Mouse (Mus musculus) intestine, embryonic 15.5 days (tissue): ENCODE data around the gene Kctd17. TPM values are rescaled to one million over a fixed set of nuclear protein-coding genes. Genes with fewer than 3 reads are reported as not detected.
A peak's percentile ranks its signal among the peaks of the same experiment; 100 is the strongest.

Experiments
- ATAC-seq: fragments of 200-750 bp; cut with Nextera tagmentation; 2 replicates; pipeline ENCODE4 v1.8.0; 2017; ENCODE audit warnings: moderate TSS enrichment, moderate library complexity
- H3K27ac ChIP-seq: fragments of 300-500 bp; sonication (generic); 2 replicates; pipeline ENCODE4 v1.5.1; 2015; ENCODE audit warnings: mild to moderate bottlenecking, inconsistent platforms
- H3K27me3 ChIP-seq: fragments of 300-500 bp; sonication (generic); replicated peaks from 2 replicates; pipeline ENCODE4 v1.6.1; 2015; ENCODE audit warnings: inconsistent platforms
- H3K36me3 ChIP-seq: fragments of 300-500 bp; sonication (generic); 2 replicates; pipeline ENCODE4 v1.6.1; 2015; ENCODE audit warnings: inconsistent platforms
- H3K4me1 ChIP-seq: fragments of 300-500 bp; sonication (generic); replicated peaks from 2 replicates; pipeline ENCODE4 v1.6.1; 2015; ENCODE audit warnings: inconsistent platforms
- H3K4me2 ChIP-seq: fragments of 300-500 bp; sonication (generic); replicated peaks from 2 replicates; pipeline ENCODE4 v1.6.1; 2015; ENCODE audit warnings: mild to moderate bottlenecking, inconsistent platforms
- H3K4me3 ChIP-seq: fragments of 300-500 bp; sonication (generic); replicated peaks from 2 replicates; pipeline ENCODE4 v1.5.1; 2015; ENCODE audit warnings: inconsistent platforms
- H3K9ac ChIP-seq: fragments of 300-500 bp; sonication (generic); 2 replicates; pipeline ENCODE4 v1.6.1; 2015; ENCODE audit warnings: inconsistent platforms
- H3K9me3 ChIP-seq: fragments of 300-500 bp; sonication (generic); 2 replicates; pipeline ENCODE4 v1.6.1; 2016; ENCODE audit warnings: inconsistent platforms
- whole genome bisulfite sequencing: fragments of 180-500 bp; shearing (Covaris S2); methylation state at CpG from one replicate; pipeline ENCODE4 v1.1.7; 2015; 5-methylcytosine and 5-hydroxymethylcytosine counted together
- polyA plus RNA-seq: library from polyadenylated mRNA; unstranded; fragments of >200 nt; fragmentation: Nextera tagmentation; extraction: Ambion mirVana; gene quantifications from 2 replicates; pipeline ENCODE4 v1.2.1, GENCODE M21; 2015

Gene Kctd17
- polyA plus RNA-seq, 1 experiment from 2014 or later, result 28.7 TPM

DNA sequence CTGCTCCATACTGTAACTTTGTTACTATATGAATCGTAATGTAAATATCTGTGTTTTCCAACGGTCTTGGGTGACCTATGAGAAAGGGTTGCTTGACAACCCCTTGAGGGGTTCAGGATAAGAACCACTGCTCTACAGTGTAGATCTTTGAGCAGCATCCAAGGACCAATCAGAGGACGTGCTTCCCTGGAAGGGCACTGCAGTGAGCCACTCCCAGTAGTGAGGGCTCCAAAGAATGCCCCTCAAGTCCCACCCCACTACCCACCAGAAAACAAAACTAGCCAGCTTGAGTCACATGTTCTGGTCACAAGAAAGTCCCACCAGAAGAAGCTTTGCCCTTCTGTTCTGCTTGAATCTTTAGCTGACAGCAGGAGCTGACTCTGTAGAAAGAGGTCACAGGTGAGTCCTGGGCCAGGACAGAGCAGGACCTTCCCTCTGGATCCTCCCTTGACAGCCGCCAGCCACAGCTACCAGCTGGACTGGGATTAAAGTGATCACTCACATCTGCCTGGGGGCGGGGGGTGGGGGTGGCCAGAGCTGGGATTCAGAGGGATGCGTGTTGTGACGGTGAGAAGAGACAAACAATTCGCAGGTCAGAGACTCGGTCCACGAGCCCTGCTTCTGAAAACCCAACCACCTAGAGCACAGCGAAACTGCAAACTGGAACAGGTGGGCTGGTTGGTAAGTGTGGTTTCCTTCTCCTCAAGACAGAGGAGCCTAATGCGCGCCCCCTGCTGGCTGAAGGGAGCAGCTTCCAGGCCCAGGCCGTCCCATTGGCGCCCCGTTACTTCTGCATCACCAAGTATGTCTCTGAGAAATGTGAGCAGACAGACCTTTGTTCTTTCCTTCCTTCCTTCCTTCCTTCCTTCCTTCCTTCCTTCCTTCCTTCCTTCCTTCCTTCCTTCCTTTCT lies 6.1 kb upstream of the Kctd17 start:
- no peak overlapping the region; the same call in 1 of the 2 replicates for H3K4me2 ChIP-seq

DNA sequence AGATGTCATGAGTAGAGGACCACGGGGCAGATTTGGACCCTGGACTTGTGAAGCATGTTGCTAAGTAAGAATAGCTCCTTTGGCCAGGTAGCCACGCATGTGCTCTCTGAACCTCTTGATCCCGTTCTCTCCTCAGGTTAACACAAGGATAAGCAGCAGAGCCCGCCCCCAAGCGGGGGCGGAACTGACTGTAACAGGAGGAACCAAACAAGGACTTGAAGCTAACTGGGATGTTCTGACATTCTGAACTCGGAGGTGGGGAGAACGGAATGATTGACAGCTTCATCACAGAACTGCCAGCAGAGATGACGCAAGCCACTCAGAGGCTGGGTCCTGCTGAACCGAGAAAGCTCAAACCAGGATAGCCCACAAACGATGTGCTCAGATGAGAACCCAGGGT lies 3.9 kb upstream of the Kctd17 start:
- Histone ChIP-seq H3K4me1 (peaks cover 6% of the 10 kb centered on the region), H3K4me2 (no peak overlapping the region), H3K9ac (no peak overlapping the region), H3K27me3 (peaks cover 64% of the 10 kb centered on the region), H3K27ac (no peak overlapping the region), H3K4me3 (no peak overlapping the region), H3K36me3 (no peaks in the 10 kb centered on the region), H3K9me3 (no peaks in the 10 kb centered on the region)
- no peak for ATAC-seq
- WGBS, result 22% methylated on average over 11 of the region's 11 CpGs

More for the DNA sequence above, 6.1 kb upstream of the Kctd17 start:
- Histone ChIP-seq H3K27me3 (peaks cover 53% of the 10 kb centered on the region), H3K4me3 (no peak overlapping the region), H3K27ac (no peak overlapping the region), H3K9me3 (no peaks in the 10 kb centered on the region), H3K4me1 (no peaks in the 10 kb centered on the region), H3K9ac (no peak overlapping the region), H3K36me3 (no peaks in the 10 kb centered on the region)
- ATAC-seq, result peak; percentile 77
- 15% methylated on average over 16 of the region's 16 CpGs for WGBS

GRCm38 (mm10) chr15:78425230-78425629 lies 3.1 kb upstream of the Kctd17 start:
- no peak overlapping the region for H3K4me3 ChIP-seq
- no peak for ATAC-seq
- no peaks in the 10 kb centered on the region for H3K9me3 ChIP-seq
- no peak overlapping the region for H3K4me2 ChIP-seq
- 56% methylated on average over 4 of the region's 4 CpGs for WGBS
- no peak overlapping the region for H3K9ac ChIP-seq
- peaks cover 64% of the 10 kb centered on the region for H3K27me3 ChIP-seq
- H3K27ac ChIP-seq, result no peak overlapping the region
- no peaks in the 10 kb centered on the region for H3K36me3 ChIP-seq
- peaks cover 7% of the 10 kb centered on the region for H3K4me1 ChIP-seq

- Histone ChIP-seq H3K9ac (peak overlapping the region; percentile 56), H3K27ac (peak overlapping the region; percentile 68), H3K4me2 (peak overlapping the region; percentile 71), H3K4me3 (peak overlapping the region; percentile 57), H3K27me3 (peaks cover 40% of the 10 kb centered on the region), H3K36me3 (no peaks in the 10 kb centered on the region; the same call in 1 of the 2 replicates), H3K4me1 (peaks cover 10% of the 10 kb centered on the region), H3K9me3 (no peaks in the 10 kb centered on the region)
- 21% methylated on average over 3 of the region's 3 CpGs for WGBS
- no peak for ATAC-seq
Observed at GRCm38 (mm10) chr15:78429139-78429459, 735 bp downstream of the Kctd17 start.

DNA sequence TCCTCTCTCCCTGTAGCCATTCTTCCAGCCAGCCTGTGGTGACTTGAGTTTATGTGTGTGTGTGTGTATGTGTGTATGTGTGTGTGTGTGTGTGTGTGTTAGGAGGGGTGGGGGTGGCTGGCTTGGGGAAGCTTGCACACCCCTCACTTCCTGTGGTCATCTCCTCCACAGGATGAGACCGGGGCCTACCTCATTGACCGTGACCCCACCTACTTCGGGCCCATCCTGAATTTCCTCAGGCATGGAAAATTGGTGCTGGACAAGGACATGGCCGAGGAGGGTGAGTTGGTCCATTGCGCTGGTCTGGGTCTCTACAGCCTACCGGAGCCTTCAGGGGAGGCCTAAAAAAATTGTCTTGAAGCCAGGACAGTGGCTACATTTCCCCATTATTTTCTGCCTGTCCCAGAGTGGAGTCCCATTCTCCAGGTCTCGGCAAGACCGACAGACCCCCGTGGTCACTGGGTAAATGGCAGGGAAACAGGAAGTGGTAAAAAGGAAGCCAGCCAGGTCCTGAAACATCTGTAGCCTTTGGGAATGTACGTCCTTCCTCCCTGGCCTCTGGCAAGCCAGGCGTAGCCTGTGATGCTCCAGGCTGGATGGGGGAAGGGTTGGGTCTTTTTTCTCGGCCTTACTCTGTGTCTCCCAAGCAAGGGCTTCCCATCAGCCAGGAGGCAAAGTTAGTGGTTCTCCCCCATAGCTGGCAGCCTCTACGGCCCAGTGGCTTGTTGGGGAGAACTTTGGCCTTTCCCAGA lies 1.7 kb downstream of the Kctd17 start:
- Histone ChIP-seq H3K36me3 (no peaks in the 10 kb centered on the region; the same call in 1 of the 2 replicates), H3K4me3 (peak overlapping the region; percentile 57; the same call in 1 of the 2 replicates), H3K27me3 (peaks cover 31% of the 10 kb centered on the region), H3K9me3 (no peaks in the 10 kb centered on the region), H3K4me2 (peak overlapping the region; percentile 71), H3K9ac (no peak overlapping the region), H3K4me1 (peaks cover 10% of the 10 kb centered on the region), H3K27ac (no peak overlapping the region)
- 78% methylated on average over 13 of the region's 13 CpGs for WGBS
- no peak for ATAC-seq

DNA sequence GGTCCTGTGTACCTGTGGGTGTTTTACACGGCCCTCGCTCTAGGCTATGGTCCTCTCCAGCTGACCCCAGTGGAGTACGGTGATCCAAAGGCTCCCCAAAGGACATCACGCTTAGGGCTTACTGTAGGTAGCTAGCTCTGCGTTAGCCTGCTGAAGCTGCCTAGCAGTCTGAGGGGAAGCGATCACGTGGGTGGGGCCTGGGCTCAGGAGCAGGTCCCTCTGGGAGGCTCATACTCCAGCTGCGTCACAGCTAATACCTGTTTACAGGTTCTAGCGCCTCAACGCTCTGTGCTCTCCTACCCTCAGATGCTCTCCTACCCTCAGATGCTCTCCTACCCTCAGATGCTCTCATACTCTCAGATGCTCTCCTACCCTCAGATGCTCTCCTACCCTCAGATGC lies 2.5 kb downstream of the Kctd17 start:
- no peak overlapping the region for H3K4me3 ChIP-seq
- no peak for ATAC-seq
- WGBS, result 82% methylated on average over 10 of the region's 10 CpGs
- no peak overlapping the region for H3K4me2 ChIP-seq
- peaks cover 10% of the 10 kb centered on the region for H3K4me1 ChIP-seq
- H3K36me3 ChIP-seq, result no peaks in the 10 kb centered on the region; the same call in 1 of the 2 replicates
- H3K9ac ChIP-seq, result no peak overlapping the region
- no peak overlapping the region for H3K27ac ChIP-seq
- H3K27me3 ChIP-seq, result peaks cover 32% of the 10 kb centered on the region
- H3K9me3 ChIP-seq, result no peaks in the 10 kb centered on the region

DNA sequence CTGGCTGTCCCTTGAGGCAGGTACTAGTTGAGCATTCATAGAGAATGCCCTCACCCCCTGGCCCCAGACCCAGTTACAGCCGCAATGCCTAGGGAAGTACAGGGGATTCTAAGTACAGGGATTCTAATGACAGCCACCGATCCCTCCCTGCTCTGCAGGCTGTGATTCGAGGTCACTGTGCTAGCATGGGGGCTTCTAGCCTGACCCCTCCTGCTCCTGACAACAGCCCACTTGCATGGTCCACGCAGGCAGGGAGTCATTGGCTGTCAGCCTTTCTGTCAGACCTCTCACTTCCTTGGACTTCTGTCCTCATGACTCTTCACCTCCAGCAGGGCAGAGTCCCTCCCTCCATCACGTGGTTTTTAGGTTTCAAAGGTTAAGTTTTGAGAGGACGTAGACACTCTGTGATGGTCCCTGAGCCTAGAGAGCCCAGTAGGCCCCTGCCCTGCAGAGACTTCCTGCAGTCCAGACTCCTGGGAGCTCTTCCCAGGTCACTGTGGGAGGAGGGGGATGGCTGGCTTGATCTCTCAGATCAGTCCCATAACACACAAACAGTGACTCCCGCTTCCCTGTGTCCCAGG lies 3.3 kb downstream of the Kctd17 start:
- H3K9ac ChIP-seq, result no peak overlapping the region
- no peak overlapping the region for H3K4me3 ChIP-seq
- H3K27ac ChIP-seq, result no peak overlapping the region
- WGBS, result 76% methylated on average over 7 of the region's 7 CpGs
- H3K27me3 ChIP-seq, result peaks cover 34% of the 10 kb centered on the region
- no peak overlapping the region for H3K4me2 ChIP-seq
- no peaks in the 10 kb centered on the region for H3K9me3 ChIP-seq
- peaks cover 17% of the 10 kb centered on the region for H3K4me1 ChIP-seq
- H3K36me3 ChIP-seq, result no peaks in the 10 kb centered on the region; the same call in 1 of the 2 replicates
- no peak for ATAC-seq

GRCm38 (mm10) chr15:78434896-78435520 lies 6.6 kb downstream of the Kctd17 start:
- WGBS, result 37% methylated on average over 6 of the region's 6 CpGs

DNA sequence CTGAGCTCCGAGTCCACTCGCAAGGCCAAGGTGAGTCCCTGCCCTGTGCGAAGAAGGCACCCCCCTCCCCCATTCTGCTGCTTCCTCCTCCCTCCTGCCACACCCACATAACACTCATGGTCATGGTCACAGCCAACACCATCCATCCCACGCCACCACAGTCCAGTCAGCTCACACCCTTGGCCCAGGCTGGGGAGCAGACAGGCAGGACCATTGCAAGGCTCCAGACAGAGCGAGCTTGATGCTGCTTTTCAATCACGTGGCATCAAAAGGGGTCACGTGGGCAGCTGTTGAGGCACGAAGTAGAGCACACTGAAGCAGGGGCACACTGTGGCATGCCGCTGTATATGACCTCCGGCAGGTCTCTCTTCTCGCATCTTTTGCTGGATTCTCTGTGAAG lies 7.3 kb downstream of the Kctd17 start:
- Histone ChIP-seq H3K4me3 (no peak overlapping the region), H3K36me3 (no peaks in the 10 kb centered on the region; the same call in 1 of the 2 replicates), H3K9me3 (no peaks in the 10 kb centered on the region), H3K4me2 (no peak overlapping the region), H3K27ac (no peak overlapping the region), H3K4me1 (peaks cover 34% of the 10 kb centered on the region), H3K27me3 (peaks cover 27% of the 10 kb centered on the region; the same call in 1 of the 2 replicates), H3K9ac (no peak overlapping the region)
- no peak for ATAC-seq
- WGBS, result 85% methylated on average over 11 of the region's 11 CpGs

More at GRCm38 (mm10) chr15:78434896-78435520, 6.6 kb downstream of the Kctd17 start:
- H3K4me1 ChIP-seq, result peaks cover 34% of the 10 kb centered on the region
- peaks cover 26% of the 10 kb centered on the region; the same call in 1 of the 2 replicates for H3K27me3 ChIP-seq
- no peak overlapping the region for H3K4me2 ChIP-seq
- H3K9me3 ChIP-seq, result no peaks in the 10 kb centered on the region
- H3K36me3 ChIP-seq, result no peaks in the 10 kb centered on the region; the same call in 1 of the 2 replicates
- no peak overlapping the region for H3K27ac ChIP-seq
- no peak overlapping the region for H3K9ac ChIP-seq
- no peak for ATAC-seq
- H3K4me3 ChIP-seq, result no peak overlapping the region

DNA sequence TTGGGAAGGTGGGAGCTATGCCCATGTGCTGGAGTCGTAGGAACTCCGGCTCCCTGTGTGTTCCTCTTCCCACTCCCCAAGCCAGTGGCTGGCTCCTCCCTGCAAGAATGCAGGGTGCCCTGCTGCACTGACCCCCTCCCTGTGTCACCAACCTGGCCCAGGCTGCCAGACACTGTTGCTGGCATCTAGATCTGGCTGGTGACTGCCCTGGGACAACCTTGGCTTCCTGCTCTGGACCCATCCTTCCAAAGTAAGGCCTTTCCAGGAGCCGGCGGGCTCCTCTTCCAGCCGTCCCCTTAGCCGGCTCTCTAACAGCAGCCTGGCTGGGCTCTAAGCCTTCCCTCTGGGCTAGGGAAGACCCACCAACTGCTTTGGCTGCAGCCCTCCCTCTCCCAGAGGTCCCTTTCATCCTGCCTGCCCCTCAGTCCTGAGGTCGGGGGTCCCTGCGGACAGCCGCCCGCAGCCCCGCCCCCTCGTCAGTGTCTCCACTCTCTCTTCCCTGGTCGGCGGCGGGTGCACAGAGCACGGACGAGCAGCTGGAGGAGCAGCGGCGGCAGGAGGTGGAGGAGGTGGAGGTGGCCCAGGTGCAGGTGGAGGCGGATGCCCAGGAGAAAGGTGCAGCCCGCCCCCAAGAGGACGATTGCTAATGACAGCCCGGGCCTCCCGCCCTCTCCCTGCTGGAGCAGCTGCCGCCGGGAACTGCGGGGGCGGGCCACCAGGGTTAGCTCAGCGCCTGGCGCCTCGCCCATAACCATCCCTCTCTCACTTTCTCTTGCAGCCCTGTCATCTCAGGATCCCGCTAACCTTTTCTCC lies 8.2 kb downstream of the Kctd17 start:
- ATAC-seq, result peak; percentile 83
- Histone ChIP-seq H3K9ac (peak overlapping the region; percentile 40), H3K27ac (peak overlapping the region; percentile 81), H3K4me1 (peaks cover 33% of the 10 kb centered on the region), H3K4me3 (peak overlapping the region; percentile 27), H3K36me3 (no peaks in the 10 kb centered on the region; the same call in 1 of the 2 replicates), H3K27me3 (peaks cover 27% of the 10 kb centered on the region; the same call in 1 of the 2 replicates), H3K9me3 (no peaks in the 10 kb centered on the region), H3K4me2 (peak overlapping the region; percentile 74)
- 10% methylated on average over 28 of the region's 32 CpGs for WGBS
